Mouse (Mus musculus) liver, embryonic 11.5 days (tissue): Measurements from ENCODE around the gene Hspb2. TPM values are rescaled to one million over a fixed set of nuclear protein-coding genes. Genes with fewer than 3 reads are reported as not detected.
A peak's percentile ranks its signal among the peaks of the same experiment; 100 is the strongest.

Experiments used
- ATAC-seq: fragments of 200-750 bp; cut with Nextera tagmentation; replicated peaks from 2 replicates; pipeline ENCODE4 v1.8.0; 2017; ENCODE audit warnings: moderate number of reproducible peaks, mild to moderate bottlenecking, moderate TSS enrichment, moderate library complexity; ENCODE audit not compliant: low FRiP score
- DNase-seq: peaks from one replicate; pipeline ENCODE4 v3.0.0-alpha.2; 2017; ENCODE audit warnings: low spot score
- H3K27ac ChIP-seq: fragments of 300-500 bp; sonication (generic); 2 replicates; pipeline ENCODE4 v1.5.1; 2014; ENCODE audit warnings: mild to moderate bottlenecking, low read depth, low read length, control low read depth
- H3K27me3 ChIP-seq: fragments of 300-500 bp; sonication (generic); replicated peaks from 2 replicates; pipeline ENCODE4 v1.6.1; 2014; ENCODE audit warnings: low read length, mixed read lengths; ENCODE audit not compliant: control insufficient read depth, insufficient read depth
- H3K36me3 ChIP-seq: fragments of 300-500 bp; sonication (generic); 2 replicates; pipeline ENCODE4 v1.6.1; 2014; ENCODE audit warnings: mild to moderate bottlenecking, low read length, moderate library complexity, mixed read lengths; ENCODE audit not compliant: control insufficient read depth, insufficient read depth
- H3K4me1 ChIP-seq: fragments of 300-500 bp; sonication (generic); replicated peaks from 2 replicates; pipeline ENCODE4 v1.6.1; 2014; ENCODE audit warnings: low read length, mixed read lengths; ENCODE audit not compliant: control insufficient read depth, insufficient read depth
- H3K4me2 ChIP-seq: fragments of 300-500 bp; sonication (generic); 2 replicates; pipeline ENCODE4 v1.6.1; 2014; ENCODE audit warnings: mild to moderate bottlenecking, control low read depth, moderate library complexity
- H3K4me3 ChIP-seq: fragments of 300-500 bp; sonication (generic); 2 replicates; pipeline ENCODE4 v1.5.1; 2014; ENCODE audit warnings: low read depth, low read length, control low read depth
- H3K9ac ChIP-seq: fragments of 300-500 bp; sonication (generic); 2 replicates; pipeline ENCODE4 v1.6.1; 2014; ENCODE audit warnings: low read depth, low read length, control low read depth
- H3K9me3 ChIP-seq: fragments of 300-500 bp; sonication (generic); 2 replicates; pipeline ENCODE4 v1.6.1; 2016; ENCODE audit warnings: low read length, inconsistent platforms, mixed read lengths; ENCODE audit not compliant: control insufficient read depth
- WGBS: fragments of 180-500 bp; shearing (Covaris S2); extraction: QIAGEN DNeasy Blood & Tissue Kit; methylation state at CpG from one replicate; pipeline ENCODE4 v1.1.7; 2014; 5-methylcytosine and 5-hydroxymethylcytosine counted together
- polyA plus RNA-seq: library from polyadenylated mRNA; unstranded; fragments of >200 nt; fragmentation: Nextera tagmentation; extraction: Ambion mirVana; gene quantifications from 2 replicates; pipeline ENCODE4 v1.2.1, GENCODE M21; 2014

The Hspb2 gene
- polyA plus RNA-seq, 1 experiment from 2014 or later = 2.3 TPM

- H3K9ac ChIP-seq = peak overlapping the region; percentile 44
- no peak overlapping the region for H3K27ac ChIP-seq
- H3K4me1 ChIP-seq = no peaks in the 10 kb centered on the region; the same call in 1 of the 2 replicates
- H3K4me3 ChIP-seq = peak overlapping the region; percentile 56
- ATAC-seq = 0 out of 2 replicates have a peak, but pooled peaks have one; percentile 12
- peak; percentile 74 for DNase-seq
- no peaks in the 10 kb centered on the region for H3K36me3 ChIP-seq
- H3K4me2 ChIP-seq = peak overlapping the region; percentile 82
- 14% methylated on average over 30 of the region's 30 CpGs for WGBS
- peaks cover 15% of the 10 kb centered on the region for H3K27me3 ChIP-seq
- H3K9me3 ChIP-seq = no peaks in the 10 kb centered on the region
Observed at GRCm38 (mm10) chr9:50727171-50727924, 24.8 kb downstream of the Hspb2 start.

- no peak overlapping the region for H3K27ac ChIP-seq
- H3K9ac ChIP-seq = no peak overlapping the region
- no peaks in the 10 kb centered on the region for H3K9me3 ChIP-seq
- H3K36me3 ChIP-seq = no peaks in the 10 kb centered on the region
- ATAC-seq (no peak), DNase-seq (no peak)
- H3K4me3 ChIP-seq = no peak overlapping the region
- H3K4me1 ChIP-seq = peaks cover 2% of the 10 kb centered on the region; the same call in 1 of the 2 replicates
- WGBS = 68% methylated on average over 8 of the region's 8 CpGs
- H3K27me3 ChIP-seq = peaks cover 15% of the 10 kb centered on the region
- H3K4me2 ChIP-seq = no peak overlapping the region
Observed at GRCm38 (mm10) chr9:50725921-50726590, 26.1 kb downstream of the Hspb2 start.

DNA sequence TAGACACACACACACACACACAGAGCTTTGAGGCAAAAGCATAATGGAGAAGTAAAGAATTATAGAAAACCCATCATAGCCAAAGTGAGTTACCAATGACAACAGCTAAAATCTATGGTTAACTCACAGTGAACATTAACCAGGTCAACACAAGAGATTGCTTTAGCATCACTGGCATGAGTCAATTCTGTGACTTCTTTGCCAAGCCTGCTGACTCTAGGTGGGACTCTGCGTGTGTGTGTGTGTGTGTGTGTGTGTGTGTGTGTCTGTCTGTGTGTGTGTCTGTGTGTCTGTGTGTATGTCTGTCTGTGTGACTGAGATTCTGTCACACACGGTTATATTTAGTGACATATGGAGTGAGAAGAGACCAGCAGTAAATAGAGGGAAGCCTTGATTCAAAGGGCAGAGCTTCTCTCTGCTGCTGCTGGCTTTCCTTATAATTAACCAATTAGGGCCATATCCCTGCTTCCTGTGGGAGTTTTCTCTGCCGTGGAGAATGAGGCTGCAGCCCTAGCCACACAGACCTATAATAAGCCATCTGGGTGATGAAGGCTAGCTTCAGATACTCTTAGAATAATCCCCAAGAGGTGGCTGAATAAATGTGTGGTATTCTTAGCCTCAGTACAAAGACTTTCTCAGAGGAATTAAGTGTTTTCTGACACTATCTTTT, 27.4 kb downstream of the Hspb2 start:
- 47% methylated on average over 3 of the region's 3 CpGs for WGBS
- DNase-seq (no peak), ATAC-seq (no peak)
- Histone ChIP-seq H3K4me2 (no peak overlapping the region), H3K36me3 (no peaks in the 10 kb centered on the region), H3K9ac (no peak overlapping the region), H3K4me1 (peaks cover 4% of the 10 kb centered on the region; the same call in 1 of the 2 replicates), H3K27me3 (peaks cover 15% of the 10 kb centered on the region), H3K4me3 (no peak overlapping the region), H3K9me3 (no peaks in the 10 kb centered on the region), H3K27ac (no peak overlapping the region)

DNA sequence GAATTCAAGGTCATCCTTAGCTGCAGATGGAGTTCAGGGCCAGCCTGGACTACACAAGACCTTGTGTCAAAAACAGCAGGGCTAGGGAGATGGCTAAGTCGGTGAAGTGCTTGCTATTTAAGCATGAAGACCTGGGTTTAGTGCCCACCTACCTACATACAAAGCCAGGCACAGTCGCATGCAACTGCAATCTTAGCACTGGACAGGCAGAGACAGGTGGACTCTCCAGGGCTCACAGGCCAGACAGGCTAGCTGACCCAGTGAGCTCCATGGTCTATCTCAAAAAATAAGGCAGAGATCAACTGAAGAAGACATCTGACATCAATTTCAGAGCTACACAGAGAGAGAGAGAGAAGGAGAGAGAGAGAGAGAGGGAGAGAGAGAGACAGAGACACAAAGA, 28.0 kb downstream of the Hspb2 start:
- 80% methylated on average over 2 of the region's 2 CpGs for WGBS
- Histone ChIP-seq H3K27ac (no peak overlapping the region), H3K9ac (no peak overlapping the region), H3K4me2 (no peak overlapping the region), H3K4me3 (no peak overlapping the region), H3K4me1 (peaks cover 4% of the 10 kb centered on the region; the same call in 1 of the 2 replicates), H3K9me3 (no peaks in the 10 kb centered on the region), H3K36me3 (no peaks in the 10 kb centered on the region), H3K27me3 (peaks cover 15% of the 10 kb centered on the region)
- DNase-seq (no peak), ATAC-seq (no peak)

GRCm38 (mm10) chr9:50723406-50723805, 28.7 kb downstream of the Hspb2 start:
- ATAC-seq (no peak), DNase-seq (no peak)
- Histone ChIP-seq H3K27ac (no peak overlapping the region), H3K36me3 (no peaks in the 10 kb centered on the region), H3K4me3 (no peak overlapping the region), H3K9ac (no peak overlapping the region), H3K4me1 (peaks cover 4% of the 10 kb centered on the region; the same call in 1 of the 2 replicates), H3K27me3 (peaks cover 14% of the 10 kb centered on the region), H3K9me3 (no peaks in the 10 kb centered on the region), H3K4me2 (no peak overlapping the region)
- WGBS = 70% methylated on average over 7 of the region's 7 CpGs

DNA sequence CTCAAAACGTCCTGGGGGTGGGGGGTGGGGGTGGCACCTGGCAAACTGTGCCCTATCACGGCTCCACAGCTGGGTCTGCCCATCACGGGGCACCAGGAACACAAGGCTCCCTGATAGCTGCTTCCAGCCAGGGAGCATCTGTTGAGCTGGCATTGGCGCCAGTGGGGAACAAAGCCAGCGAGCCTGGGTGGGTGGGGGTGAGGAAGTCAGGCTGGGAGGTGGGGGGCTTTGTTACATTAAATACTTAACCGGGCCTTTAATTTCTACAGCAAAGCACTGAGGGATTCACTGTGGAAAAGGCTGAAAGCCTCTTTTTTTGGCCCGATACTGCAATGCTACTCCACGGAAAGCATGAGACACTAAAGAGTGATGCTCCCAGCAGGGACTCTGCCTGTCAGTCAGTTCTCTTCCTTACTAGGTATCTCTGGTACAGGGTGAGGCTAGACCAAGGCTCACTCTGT, 29.7 kb downstream of the Hspb2 start:
- WGBS = 49% methylated on average over 8 of the region's 8 CpGs
- Histone ChIP-seq H3K9me3 (no peaks in the 10 kb centered on the region), H3K27me3 (peaks cover 6% of the 10 kb centered on the region; the same call in 1 of the 2 replicates), H3K4me1 (peaks cover 4% of the 10 kb centered on the region; the same call in 1 of the 2 replicates), H3K9ac (no peak overlapping the region), H3K4me3 (no peak overlapping the region), H3K4me2 (no peak overlapping the region), H3K27ac (no peak overlapping the region), H3K36me3 (no peaks in the 10 kb centered on the region)
- ATAC-seq = no peak
- no peak for DNase-seq

GRCm38 (mm10) chr9:50721061-50721460, 31.1 kb downstream of the Hspb2 start:
- Histone ChIP-seq H3K4me2 (no peak overlapping the region), H3K4me1 (peaks cover 4% of the 10 kb centered on the region; the same call in 1 of the 2 replicates), H3K27me3 (no peaks in the 10 kb centered on the region; the same call in 1 of the 2 replicates), H3K27ac (no peak overlapping the region), H3K9me3 (no peaks in the 10 kb centered on the region), H3K4me3 (no peak overlapping the region), H3K9ac (no peak overlapping the region), H3K36me3 (no peaks in the 10 kb centered on the region)
- no peak for DNase-seq
- 41% methylated on average over 12 of the region's 12 CpGs for WGBS
- ATAC-seq = no peak

DNA sequence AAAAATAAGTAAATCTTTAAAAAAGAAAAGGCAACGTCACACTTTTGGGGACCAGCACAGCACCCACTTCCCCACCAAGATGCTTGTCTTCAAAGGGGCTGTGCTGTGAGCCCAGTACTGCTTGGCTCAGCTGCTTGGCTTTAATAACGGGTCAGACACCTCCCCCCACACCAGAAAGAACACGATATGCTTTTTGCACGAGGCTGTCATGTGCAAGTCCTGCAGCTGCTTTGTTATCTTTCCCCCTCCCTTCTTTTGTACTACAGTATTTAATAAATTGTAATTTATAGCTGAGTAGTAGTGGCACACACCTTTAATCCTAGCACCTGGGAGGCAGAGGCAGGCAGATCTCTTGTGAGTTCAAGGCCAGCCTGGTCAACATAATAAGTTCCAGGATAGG, 33.3 kb downstream of the Hspb2 start:
- 74% methylated on average over 4 of the region's 4 CpGs for WGBS
- Histone ChIP-seq H3K9ac (no peak overlapping the region), H3K4me2 (no peak overlapping the region), H3K4me3 (no peak overlapping the region), H3K27me3 (no peaks in the 10 kb centered on the region), H3K36me3 (no peaks in the 10 kb centered on the region), H3K9me3 (no peaks in the 10 kb centered on the region), H3K27ac (no peak overlapping the region), H3K4me1 (peaks cover 4% of the 10 kb centered on the region; the same call in 1 of the 2 replicates)
- DNase-seq (no peak), ATAC-seq (no peak)
